Mouse (Mus musculus): ENCODE data around the gene Keap1. TPM values are rescaled to one million over a fixed set of nuclear protein-coding genes. Genes with fewer than 3 reads are reported as not detected.

Keap1 gene
- polyA plus RNA-seq (2015; fragmentation: Nextera tagmentation; extraction: Ambion mirVana): 38.9 and 41.2 TPM in 2 replicates

GRCm38 (mm10) chr9:21238733-21239464 is at the start of gene Keap1:
Gene Keap1 (minus strand): TSS chr9:21239361.

GRCm38 (mm10) chr9:21287571-21288402 is 48.6 kb upstream of the Keap1 start, which contains the start of gene Kri1:
Gene Kri1 (minus strand): TSS chr9:21287969.

GRCm38 (mm10) chr9:21265000-21265561 is 25.9 kb upstream of the Keap1 start, which contains the start of gene Atg4d:
Gene Atg4d (plus strand): TSS chr9:21265293.

GRCm38 (mm10) chr9:21248326-21248725 is 9.2 kb upstream of the Keap1 start, which contains the start of gene S1pr5:
Gene S1pr5 (minus strand): TSS chr9:21248443.

Other genes with a start within 250 kb of the Keap1 start
- 98.2 and 105 TPM in 2 replicates for gene Mrpl4, start 236.6 kb downstream of the Keap1 start, polyA plus RNA-seq (2015; fragmentation: Nextera tagmentation; extraction: Ambion mirVana)
- gene Icam1, start 223.4 kb downstream of the Keap1 start, polyA plus RNA-seq (2015; fragmentation: Nextera tagmentation; extraction: Ambion mirVana): 15.9 and 21.2 TPM in 2 replicates
- gene Icam4, start 210.0 kb downstream of the Keap1 start, polyA plus RNA-seq (2015; fragmentation: Nextera tagmentation; extraction: Ambion mirVana): 0.82 and 0.83 TPM in 2 replicates
- gene Icam5, start 207.3 kb downstream of the Keap1 start, polyA plus RNA-seq (2015; fragmentation: Nextera tagmentation; extraction: Ambion mirVana): 0.08 and 0.14 TPM in 2 replicates
- gene Zglp1, start 172.3 kb downstream of the Keap1 start, polyA plus RNA-seq (2015; fragmentation: Nextera tagmentation; extraction: Ambion mirVana): not detected in 2 replicates
- 0.19 and 0.22 TPM in 2 replicates for gene Gm49373, start 166.3 kb downstream of the Keap1 start, polyA plus RNA-seq (2015; fragmentation: Nextera tagmentation; extraction: Ambion mirVana)
- 45.2 and 48.2 TPM in 2 replicates for gene Fdx1l, start 165.7 kb downstream of the Keap1 start, polyA plus RNA-seq (2015; fragmentation: Nextera tagmentation; extraction: Ambion mirVana)
- gene Gm38431, start 147.4 kb downstream of the Keap1 start, polyA plus RNA-seq (2015; fragmentation: Nextera tagmentation; extraction: Ambion mirVana): 0.52 and 0.77 TPM in 2 replicates
- gene Raver1, start 147.4 kb downstream of the Keap1 start, polyA plus RNA-seq (2015; fragmentation: Nextera tagmentation; extraction: Ambion mirVana): 21.1 and 26.9 TPM in 2 replicates
- gene Tyk2, start 108.1 kb downstream of the Keap1 start, polyA plus RNA-seq (2015; fragmentation: Nextera tagmentation; extraction: Ambion mirVana): 9.0 and 9.8 TPM in 2 replicates
- 166 and 173 TPM in 2 replicates for gene Cdc37, start 89.4 kb downstream of the Keap1 start, polyA plus RNA-seq (2015; fragmentation: Nextera tagmentation; extraction: Ambion mirVana)
- gene Pde4a, start 73.6 kb downstream of the Keap1 start, polyA plus RNA-seq (2015; fragmentation: Nextera tagmentation; extraction: Ambion mirVana): 3.7 and 4.5 TPM in 2 replicates
- gene S1pr5, start 9.1 kb upstream of the Keap1 start, polyA plus RNA-seq (2015; fragmentation: Nextera tagmentation; extraction: Ambion mirVana): 0.08 and 0.11 TPM in 2 replicates
- gene Atg4d, start 25.9 kb upstream of the Keap1 start, polyA plus RNA-seq (2015; fragmentation: Nextera tagmentation; extraction: Ambion mirVana): 20.9 and 25.4 TPM in 2 replicates
- 8.3 and 8.4 TPM in 2 replicates for gene Kri1, start 48.6 kb upstream of the Keap1 start, polyA plus RNA-seq (2015; fragmentation: Nextera tagmentation; extraction: Ambion mirVana)
- 27.9 and 29.2 TPM in 2 replicates for gene Cdkn2d, start 52.0 kb upstream of the Keap1 start, polyA plus RNA-seq (2015; fragmentation: Nextera tagmentation; extraction: Ambion mirVana)
- gene Ap1m2, start 73.0 kb upstream of the Keap1 start, polyA plus RNA-seq (2015; fragmentation: Nextera tagmentation; extraction: Ambion mirVana): 24.7 and 28.5 TPM in 2 replicates
- gene Slc44a2, start 81.3 kb upstream of the Keap1 start, polyA plus RNA-seq (2015; fragmentation: Nextera tagmentation; extraction: Ambion mirVana): 106 and 120 TPM in 2 replicates
- 52.5 and 56.4 TPM in 2 replicates for gene Ilf3, start 128.5 kb upstream of the Keap1 start, polyA plus RNA-seq (2015; fragmentation: Nextera tagmentation; extraction: Ambion mirVana)
- gene Qtrt1, start 172.5 kb upstream of the Keap1 start, polyA plus RNA-seq (2015; fragmentation: Nextera tagmentation; extraction: Ambion mirVana): 27.3 and 30.2 TPM in 2 replicates
- gene Dnm2, start 185.5 kb upstream of the Keap1 start, polyA plus RNA-seq (2015; fragmentation: Nextera tagmentation; extraction: Ambion mirVana): 75.4 and 77.2 TPM in 2 replicates

All from urinary bladder, postnatal 0 days (tissue).